Mouse (Mus musculus): ENCODE data around the gene Hdac7.

Gene Hdac7

DNA sequence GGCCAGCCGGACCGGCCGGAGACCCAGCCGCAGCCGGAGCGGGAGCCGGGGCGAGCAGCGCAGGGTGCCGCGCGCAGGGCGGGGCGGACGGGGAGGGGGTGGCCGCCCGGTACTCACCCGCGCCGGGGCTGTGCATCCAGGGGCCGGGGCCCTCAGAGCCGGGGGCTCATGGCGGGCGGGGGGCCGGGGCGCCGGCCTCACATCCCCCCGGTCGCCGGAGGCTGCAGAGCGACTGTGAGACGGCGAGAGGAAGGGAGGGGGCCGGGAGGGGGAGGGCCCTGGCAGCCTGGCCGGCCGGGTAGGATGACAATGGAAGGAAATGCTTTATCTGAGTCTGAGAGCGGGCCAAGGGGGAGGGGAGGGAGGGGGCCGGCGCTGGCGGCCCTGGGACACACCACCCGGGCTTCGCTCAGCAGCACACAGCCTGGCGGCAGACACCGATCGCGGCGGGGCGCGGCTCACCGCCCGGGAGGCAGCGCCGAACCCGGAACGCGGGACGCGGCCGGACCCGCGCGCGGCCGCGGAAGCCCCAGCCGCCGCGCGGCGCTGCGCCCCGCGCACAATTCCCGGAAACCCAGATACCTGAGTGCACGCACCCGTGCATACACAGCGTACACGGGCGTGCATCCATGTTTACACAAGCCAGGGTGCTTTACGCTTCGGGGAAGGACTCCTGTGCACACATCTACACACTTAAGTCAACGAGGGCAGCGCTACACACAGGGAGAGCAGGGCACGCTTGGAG is 12.9 kb downstream of the Hdac7 start:
- DNase-seq: peak; percentile 72

DNA sequence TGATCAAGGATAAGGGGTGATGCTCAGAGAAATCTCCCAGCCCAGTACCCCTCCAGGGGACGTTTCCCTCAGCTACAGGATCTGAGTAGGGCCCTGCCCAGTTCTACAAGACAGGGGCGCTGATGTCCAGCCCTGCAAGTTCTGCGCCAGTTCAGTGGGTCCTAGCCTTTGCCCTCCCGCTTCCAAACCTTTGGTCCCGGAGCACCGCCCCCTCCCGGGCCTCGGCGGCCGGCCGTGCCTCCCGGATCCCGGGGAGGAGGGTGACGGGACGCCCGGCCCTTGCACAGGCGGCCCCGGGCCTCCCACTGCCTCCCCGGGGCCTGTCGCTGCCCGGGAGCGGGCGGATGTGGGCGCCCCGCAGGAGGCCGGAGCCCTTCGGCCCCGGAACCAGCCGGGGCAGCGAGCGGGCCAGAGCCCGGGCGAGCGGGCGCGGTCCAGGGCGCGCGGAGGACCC is 13.5 kb downstream of the Hdac7 start:
- peak; percentile 81 for DNase-seq

GRCm38 (mm10) chr15:97830253-97830787 is 14.0 kb downstream of the Hdac7 start:
- DNase-seq: no peak

- no peak for DNase-seq
These were observed 14.9 kb downstream of the Hdac7 start for GRCm38 (mm10) chr15:97829432-97829831.

DNA sequence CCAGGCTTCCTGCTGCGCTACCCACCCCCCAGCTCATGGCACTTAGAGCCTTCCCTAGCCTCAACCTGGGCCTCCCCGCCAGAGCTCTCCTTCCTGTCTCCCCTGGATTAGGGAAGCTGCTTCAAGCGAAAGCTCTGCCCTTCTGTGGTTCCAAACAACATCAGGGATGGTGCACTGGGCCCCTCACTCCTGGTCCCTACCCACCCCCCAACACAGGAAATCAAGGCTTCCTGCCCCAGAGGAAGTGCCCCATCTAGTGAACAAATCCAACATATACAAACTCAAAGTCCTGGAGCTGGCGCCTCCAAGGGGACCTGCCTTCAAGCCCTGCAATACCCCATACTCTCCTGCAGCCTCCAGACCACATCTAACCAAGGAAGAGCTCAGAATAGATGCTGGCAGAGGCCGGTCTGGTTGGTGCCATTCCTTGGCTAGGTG is 15.4 kb downstream of the Hdac7 start:
- no peak for DNase-seq

GRCm38 (mm10) chr15:97828221-97828842 is 16.0 kb downstream of the Hdac7 start:
- DNase-seq: no peak

DNA sequence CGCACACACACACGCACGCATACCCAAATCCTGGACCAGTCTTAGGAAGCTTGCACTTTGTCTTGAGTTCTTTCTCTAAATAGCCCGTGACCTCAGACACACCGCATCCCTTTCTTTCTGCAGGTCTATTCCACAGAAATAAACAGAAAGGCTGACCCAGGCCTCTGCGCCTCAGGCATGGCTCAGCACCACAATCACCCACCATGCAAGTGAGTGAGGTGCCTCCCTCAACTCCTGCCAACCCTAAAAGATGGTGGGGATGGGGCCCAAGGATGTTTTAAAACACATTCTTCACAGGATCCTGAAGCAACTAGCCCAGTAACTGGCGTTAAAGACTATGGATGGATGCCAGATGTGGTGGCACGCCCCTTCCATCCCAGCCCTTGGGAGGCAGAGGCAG is 16.9 kb downstream of the Hdac7 start:
- no peak for DNase-seq

DNA sequence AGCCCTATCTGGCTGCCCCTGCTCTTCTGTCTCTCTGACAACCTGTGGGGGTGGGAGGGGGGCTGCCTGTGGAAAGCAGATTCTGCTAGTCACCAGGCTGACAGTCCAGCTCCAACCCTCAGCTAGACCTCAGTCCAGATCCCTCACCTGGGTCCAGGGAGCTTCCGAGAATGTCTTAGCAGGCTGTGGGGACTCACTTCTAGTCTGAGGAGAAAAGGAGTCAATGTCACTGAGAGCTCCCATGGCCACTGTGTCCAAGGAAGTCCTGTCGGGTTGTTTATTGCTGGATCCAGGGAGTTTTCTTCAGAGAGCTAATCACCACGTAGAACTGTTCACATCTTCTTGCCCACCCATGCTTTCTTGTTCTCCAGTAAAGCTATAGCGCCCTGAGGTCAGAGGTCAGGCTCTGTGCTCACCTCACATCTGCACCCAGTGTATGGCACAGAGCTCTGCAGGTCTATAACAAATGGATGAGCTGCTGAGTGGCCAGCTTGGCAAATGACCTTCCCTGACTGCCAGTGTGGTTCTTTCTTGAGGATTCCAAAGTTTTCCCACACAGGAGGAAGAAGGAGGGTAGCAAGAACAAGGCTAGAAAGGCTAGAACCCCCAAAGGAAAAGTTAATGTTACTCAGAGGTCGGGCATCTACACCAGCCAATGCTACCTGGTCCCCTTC is 17.6 kb downstream of the Hdac7 start:
- DNase-seq: no peak

GRCm38 (mm10) chr15:97825941-97826587 is 18.2 kb downstream of the Hdac7 start:
- no peak for DNase-seq

DNA sequence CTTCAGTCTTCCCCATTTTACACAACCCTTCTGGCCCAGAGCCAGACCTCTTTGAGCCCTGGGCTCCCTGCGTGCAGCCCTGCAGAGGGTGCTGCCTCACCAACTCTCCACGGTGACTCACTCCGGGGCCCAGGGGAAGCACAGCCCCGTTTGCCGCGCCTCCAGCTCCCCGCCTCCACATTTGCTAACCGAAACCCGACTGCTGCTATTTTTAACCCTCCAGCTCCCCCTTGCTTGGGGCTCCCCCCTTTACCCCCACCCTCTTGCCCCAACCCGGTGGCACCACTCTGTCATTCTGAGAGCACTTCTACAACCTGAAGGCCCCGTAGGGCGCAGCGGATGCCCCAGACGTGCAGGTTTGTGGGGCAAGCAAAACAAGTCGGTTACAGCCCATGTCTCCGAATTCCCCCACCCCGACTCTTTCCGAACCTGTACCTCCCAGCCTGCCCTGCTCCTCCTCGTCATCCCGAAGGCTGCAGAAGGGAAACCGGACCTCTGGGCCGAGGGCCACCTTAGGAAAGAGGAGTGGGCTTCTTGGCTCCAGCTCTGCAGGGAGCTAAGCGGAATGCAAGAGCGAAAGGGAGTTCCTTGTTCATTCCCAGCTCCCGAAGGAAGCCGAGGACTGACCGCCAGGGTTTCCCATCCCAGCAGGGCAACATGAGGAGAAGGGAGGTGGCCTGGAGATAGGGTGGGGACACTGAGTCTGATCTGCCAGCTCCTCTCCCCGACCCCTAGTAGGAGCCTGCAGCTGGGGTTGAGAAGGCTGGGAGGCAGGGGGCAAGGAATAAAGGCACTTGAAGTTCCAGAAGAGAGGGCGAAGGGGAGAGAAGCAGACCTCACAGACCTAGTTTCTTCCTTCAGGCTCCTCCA is 19.0 kb downstream of the Hdac7 start:
- peak; percentile 79 for DNase-seq

GRCm38 (mm10) chr15:97824042-97824441 is 20.3 kb downstream of the Hdac7 start:
- no peak for DNase-seq

DNA sequence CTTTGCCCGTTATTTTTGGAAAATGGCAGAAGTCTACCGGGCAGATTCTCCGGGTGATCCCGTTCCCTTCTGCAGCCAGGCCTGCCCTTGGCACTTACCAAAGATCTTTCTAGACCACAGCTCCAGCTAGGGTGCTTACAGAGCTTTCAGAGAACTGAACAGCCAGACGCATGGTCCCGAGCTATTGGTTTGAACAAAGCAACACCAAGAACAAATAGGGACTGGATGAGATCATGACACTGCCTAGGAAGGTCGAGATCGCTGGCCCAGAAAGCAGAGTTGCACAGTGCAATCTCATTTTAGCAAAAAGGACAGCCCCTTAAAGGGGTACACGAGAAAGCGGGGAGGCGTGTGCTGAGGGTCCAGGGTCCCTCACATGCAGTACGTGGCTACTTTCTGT is 20.8 kb downstream of the Hdac7 start:
- no peak for DNase-seq

DNA sequence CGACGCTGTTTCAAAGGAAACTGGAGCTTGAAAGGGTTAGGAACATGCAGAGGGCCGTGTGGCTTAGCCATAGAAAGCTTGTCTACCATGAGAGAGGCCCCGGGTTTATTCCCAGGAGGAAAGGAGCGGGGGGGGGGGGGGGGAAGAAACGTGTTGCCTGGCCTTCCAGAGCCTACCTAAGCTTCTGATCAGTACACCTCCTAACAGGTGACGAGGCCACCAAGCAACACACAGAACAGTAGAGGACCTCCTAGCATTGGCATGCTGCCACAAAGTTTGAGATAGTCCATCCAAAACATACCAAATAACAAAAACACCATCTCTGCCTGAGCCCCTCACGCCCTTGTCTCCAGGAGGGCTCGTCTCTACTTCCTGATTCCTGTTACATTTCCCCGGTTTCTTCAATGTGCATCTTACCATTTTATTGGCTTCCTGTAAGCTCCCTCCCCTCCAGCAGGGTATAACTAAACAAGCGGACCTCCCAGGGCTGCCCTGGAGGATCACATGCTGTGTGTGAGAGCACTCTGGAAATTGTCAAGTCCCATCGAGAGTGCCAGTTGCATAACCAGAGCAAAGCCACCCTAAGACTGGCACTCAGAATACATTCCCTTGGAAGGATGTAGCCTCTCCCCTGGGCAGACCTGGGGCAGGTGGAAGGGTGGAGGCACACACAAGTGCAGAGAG is 21.6 kb downstream of the Hdac7 start:
- no peak for DNase-seq

GRCm38 (mm10) chr15:97821983-97822363 is 22.3 kb downstream of the Hdac7 start:
- no peak for DNase-seq

- no peak for DNase-seq
These were observed 22.9 kb downstream of the Hdac7 start for GRCm38 (mm10) chr15:97821321-97821982.

DNA sequence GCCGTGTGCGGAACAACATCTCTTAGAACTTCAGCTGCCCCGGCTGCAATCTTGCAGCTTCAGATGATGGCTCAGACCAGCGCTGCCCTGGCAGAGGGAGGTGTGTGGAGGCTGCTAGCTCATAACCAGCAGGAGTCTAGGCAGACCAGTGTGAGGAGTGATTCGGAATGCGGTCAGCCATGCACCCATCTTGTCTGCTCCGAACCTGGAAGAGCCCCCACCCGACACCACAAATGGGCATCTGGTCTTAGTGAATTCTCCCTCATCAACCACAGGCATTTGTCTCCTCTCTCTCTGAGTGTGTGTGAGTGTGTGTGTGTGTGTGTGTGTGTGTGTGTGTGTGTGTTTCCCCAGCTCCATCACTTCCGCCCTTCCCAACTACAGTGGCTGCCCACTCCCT is 24.4 kb downstream of the Hdac7 start:
- DNase-seq: no peak

DNA sequence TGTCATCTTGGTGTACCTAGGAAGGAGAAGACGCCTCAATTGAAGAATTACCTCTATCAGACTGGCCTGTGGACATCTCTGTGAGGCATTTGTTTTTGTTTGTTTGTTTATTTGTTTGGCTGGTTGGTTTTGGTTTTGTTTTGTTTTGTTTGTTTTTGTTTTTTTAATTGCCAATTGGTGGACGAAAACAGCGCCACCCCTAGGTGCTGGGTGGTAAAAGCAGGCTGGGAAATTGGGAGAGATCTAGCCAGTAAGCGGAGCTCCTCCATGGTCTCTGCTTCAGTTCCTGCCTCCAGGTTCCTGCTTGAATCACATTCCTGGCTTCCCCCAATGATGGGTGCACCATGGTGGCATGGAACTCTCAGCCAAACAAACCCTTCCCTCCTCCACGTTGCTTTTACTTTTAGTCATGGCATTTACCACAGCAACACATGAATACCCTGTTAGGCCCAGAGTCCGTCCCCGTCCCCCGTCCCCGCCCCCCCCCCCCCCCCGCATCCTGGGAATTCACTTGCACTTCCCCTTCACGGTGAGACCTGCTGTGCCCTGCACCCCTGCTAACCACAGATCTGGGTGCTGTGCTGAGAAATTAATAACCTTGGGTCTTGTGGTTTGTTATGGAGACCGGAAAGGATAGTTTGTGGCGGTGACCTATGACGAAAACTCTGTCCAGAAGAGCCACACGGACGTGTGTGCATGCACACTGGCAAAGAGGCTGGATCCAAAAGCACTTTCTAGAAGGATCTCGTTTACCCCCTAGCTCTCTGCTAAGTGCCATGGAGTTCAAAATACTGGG is 27.9 kb downstream of the Hdac7 start:
- DNase-seq: no peak

GRCm38 (mm10) chr15:97815254-97815653 is 29.0 kb downstream of the Hdac7 start:
- no peak for DNase-seq

DNA sequence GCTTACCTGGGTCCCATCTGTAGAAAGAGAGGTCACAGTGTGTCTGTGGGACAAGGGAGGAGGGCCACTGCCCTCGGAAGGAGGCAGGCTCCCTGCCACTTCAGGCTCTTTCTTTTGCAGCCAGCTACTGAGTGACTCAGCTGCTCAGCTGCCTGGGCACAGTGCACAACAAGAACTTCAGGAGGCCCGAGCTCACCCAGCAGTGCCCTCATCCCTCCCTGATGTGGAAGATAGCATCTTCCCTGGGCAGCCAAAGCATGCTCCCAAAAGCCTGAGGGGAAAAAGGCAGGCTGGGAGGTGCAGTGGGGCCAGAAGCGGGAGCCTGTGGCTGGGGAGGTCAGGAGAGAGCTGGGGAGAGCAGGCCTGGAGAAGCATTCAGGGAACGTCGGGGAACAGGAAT is 29.6 kb downstream of the Hdac7 start:
- DNase-seq: no peak

Measured in kidney, adult 18-20 months (tissue).